Mouse (Mus musculus) cerebellum, postnatal 10 days (tissue): Measurements from ENCODE around the gene Mamstr.
A peak's percentile ranks its signal among the peaks of the same experiment; 100 is the strongest.
"Not testable (repeated sequence)": the region's sequence is repeated elsewhere in the genome, so short reads cannot be mapped to it uniquely, and the experiment has no call there.

Source experiments
- DNase-seq, 2 experiments: peaks; one replicate each; pipeline ENCODE4 v3.0.0; 2021; ENCODE audit warnings: mixed read lengths in 2 of 2

Mamstr gene

DNA sequence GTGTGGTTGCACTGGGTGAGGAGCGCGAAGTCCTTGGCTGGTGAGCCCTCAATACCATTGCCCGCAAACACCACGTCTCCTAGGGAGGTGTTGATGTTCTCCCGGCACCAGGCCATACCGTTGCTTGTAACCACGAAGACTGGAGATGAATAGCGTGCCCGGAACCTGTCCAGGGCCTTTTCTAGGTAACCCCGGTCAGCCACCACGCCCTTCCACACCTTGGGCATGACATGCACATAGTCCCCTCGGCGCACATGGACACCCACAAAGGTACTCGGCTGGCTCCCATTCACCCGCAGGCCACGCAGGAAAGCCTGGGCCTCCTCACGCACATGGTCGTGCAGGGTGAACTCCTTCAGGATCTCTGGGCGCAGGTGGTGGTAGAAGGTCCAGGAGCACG lies 10.7 kb downstream of the Mamstr start:
- not testable (repeated sequence) for DNase-seq

DNA sequence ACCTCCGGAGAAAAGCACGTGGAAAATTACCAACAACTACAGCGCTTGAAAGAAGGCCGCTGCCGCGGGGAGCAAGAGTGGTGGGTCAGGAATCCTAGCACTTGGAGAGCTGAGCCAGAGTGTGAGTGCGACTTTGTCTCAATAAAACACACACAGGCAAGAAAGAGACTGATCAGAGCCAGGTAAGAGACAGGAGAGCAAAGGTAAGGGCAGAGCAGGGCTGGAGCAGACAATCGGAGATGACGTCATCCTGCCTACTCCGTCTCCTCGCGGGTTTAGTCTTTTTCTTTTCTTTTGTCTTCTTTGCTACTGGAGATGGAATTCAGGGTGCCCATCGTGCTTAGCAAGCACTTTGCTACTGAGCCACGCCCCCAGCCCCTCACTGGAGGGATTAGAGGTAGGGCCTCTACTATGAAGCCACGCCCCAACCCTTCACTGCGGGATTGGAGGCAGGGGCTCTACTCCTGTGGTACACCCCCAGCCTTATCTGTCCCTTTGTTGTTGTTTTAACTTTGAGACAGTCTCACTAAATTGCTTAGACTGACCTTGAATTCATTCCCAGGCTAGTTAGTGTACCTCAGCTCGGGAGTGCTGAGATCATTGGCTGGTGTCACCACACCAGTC lies 14.8 kb downstream of the Mamstr start:
- DNase-seq, result no peak

DNA sequence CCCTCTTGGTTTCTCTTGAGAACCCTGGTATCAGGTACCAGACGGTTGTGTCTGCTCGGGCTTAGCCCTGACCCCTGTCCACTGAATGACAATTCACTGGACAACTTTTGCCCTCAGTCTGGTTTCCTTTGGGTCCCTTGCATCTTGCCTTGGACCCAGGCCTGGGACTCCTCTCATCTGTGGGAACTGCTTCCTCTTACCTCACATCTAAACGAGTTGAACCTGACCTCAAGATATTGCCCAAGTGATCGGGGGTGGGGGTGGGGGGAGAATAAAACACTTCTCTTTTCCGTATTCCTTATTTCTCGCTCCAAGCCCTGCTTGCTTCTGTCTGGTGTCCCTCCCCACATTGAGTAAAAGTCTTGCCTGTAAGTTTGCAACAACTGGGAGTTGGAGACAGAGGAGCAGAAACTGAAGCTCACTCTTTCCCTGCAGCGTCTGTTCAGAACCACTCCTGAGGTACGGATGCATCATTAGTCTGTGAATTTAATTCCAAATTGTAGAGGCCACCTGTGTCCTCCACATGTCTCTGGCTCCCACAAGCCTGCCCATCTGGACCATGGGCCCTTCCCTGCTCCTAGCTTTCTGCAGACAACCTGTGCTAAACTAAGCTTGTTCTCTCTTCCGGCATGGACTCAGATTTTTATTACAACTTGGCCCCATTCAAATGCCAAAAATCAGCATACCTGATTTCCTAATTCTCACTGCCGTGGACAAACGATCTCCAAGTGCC lies 21.1 kb downstream of the Mamstr start:
- DNase-seq, result no peak

DNA sequence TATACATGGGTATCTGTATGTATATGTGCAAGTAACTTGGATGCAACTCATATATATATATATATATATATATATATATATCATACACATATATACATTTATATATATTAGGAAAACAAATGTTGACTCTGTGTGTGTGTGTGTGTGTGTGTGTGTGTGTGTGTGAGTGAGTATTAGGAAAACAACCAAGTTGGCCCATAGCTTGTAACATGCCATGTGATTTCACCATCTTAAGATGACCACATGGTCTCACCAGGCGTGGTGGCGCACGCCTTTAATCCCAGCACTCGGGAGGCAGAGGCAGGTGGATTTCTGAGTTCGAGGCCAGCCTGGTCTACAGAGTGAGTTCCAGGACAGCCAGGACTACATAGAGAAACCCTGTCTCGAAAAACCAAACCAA lies 21.9 kb downstream of the Mamstr start:
- not testable (repeated sequence) for DNase-seq

DNA sequence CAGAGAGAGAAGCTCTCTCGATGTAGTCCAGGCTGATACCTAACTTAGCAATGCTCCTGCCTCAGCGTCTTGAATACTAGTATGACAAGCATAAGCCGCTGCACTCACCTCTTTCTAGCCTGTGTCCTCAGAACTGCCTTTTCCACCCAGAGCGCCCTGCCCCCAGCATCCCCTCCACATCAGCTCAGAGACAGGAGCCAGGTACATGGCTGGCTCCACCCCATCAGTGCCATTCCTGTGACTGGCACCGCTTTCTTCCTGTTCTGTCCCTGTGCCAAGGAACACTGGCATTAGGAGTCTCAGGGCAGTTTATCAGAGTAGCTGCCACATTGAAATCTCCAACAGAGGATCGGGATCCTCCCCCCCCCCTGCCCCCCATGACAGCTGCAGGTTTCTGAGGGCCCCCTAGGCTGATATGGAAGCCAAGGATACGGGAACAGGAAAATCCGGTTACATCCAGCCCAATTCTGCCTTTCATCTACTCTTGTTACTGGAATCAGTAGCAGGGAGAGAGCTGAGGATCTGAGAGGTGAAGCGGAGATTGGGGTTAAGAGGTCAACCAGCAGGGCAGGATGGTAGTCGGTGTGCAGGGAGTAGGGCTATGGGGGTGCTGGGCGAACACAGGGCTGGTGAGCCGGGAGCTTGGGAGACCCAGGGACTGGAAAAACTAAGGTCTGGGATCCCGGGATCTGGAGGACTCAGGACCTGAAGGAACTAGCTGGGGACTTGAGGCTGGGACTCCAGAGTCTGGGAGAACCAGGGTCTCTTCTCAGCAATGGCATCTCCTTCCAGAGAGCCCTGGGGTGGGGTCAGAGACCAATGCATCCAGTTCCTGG lies 25.7 kb downstream of the Mamstr start:
- DNase-seq, result no peak

DNA sequence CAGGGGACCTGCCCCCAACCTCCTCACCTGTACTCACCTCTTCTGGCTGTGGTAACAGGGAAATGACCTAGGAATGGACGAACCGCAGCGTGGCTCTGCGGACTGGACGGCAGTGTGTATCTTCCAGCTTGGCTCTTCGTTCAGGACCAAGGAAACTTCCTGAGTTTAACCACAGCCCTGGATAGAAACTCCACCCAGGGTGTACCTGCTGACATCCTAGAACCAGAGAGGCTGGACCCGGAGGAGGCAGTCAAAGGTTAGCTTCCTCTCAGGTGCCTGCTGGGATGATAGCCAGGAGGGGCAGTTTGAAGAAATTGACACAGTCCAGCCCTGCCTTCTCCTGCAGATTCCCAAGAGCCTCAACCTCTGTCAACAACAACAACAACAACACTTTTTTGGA lies 26.4 kb downstream of the Mamstr start, which contains the start of gene Fut2:
TSS of gene Fut2 (minus strand) at position 234 of the 400 bp plus-strand sequence.
- DNase-seq, result no peak

DNA sequence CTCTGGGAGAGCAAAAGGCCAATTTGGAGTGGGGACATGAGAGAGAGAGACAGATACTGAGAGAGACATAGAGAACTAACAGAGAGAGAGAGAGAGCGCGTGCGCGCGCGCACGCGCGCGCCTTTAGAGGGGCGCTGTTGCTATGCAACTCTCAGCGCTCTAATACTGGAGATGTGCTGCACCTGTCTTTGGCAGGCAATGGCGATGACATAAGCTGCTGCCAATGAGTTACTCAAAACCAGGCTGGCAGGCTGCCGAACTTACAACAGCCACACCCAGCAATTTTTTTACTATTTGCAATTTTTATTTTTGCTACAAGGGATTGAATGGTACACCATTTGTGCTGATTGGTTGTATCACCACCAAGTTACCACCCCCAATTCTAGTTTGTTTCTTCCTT lies 28.0 kb downstream of the Mamstr start:
- DNase-seq, result peak in 1 of 2 experiments; percentile 35

DNA sequence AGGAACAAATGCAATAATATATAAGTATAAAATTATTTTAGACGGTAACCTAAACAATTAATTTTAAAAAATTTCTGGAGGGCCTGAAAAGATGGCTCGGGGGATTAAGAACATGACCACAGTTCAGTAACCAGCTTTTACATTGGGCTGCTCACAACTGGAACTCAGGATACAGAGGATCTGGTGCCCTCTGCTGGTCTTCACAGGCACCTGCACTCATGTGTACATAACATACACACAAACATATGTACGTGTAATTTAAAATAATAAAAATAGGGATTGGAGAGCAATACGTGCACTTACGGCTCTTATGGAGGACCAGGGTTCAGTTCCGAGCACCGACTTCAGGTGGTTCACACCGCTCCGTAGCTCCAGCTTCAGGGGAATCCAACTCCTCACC lies 29.1 kb downstream of the Mamstr start:
- no peak for DNase-seq

DNA sequence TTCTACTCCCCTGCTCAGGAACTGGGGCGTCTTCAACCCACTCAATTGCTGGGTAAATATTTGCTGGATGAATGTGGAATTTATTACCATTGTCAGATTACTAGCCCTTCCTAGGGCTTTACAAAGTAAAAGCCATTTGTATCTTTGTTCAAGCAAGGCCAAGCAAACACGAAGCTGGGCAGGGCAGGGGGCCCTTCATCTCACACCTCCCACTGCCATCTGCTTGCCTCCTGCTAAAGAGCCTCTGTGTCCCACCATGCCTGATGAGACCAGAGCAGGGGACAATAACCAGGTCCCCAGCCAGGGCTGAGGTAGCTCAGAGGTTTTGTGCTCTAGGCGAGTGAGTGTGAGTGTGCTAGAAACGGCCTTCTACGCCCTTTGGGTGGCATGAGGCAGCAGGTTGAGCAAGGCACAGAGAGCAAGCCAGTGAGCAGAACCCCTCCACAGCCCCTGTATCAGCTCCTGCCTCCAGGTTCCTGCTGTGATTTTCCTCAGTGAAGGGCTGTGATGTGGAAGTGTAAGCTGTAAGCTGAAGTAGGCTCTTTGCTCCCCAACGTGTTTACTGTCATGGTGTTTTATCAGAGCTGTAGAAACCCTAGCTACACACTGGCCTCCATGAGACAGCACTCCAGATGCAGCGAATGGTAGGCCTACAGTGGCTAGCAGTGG lies 38.0 kb downstream of the Mamstr start:
- no peak for DNase-seq

DNA sequence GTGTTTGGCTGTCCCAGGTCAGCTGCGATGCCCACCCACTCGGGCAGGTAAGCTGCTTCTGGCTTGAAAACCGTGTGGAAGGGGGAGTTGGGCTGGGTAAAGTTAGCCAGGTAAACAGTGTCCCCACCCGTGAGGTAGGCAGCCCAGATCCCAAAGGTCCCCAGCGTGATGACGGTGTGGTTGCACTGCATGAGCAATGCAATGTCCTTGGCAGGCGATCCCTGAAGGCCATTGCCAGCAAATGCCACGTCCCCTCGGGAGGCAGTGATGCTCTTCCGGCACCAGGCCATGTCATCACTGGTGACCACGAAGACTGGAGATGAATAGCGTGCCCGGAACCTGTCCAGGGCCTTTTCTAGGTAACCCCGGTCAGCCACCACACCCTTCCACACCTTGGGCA lies 38.7 kb downstream of the Mamstr start:
- no peak for DNase-seq

DNA sequence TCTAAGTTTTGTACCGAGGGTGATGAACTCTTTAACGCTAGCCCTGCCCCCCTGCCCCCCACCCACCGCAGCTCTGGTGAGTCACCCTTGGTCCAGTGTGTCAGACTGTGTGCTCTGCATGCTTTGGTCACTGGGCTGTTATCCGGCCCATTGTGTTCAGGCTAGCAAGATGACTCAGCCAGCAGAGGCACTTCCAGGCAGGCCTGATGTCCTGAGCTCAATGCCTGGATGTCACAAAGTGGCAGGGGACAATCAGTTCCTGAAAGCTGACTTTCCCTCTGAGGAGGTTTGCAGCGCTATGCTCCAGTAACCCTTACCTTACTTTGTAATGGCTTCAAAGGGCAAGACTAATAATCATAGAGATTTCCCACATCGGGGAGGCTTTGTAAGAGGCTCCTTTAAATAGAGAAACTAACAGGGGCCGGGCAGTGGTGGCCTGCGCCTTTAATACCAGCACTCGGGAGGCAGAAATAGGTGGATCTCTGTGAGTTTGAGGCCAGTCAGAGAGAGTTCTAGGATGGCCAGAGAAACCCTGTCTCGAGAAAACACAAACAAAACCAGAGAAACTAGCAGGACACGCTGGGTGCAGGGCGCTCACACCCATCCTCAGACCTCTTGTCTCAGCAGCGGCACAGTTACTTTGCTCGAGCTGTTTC lies 40.3 kb downstream of the Mamstr start:
- no peak for DNase-seq

DNA sequence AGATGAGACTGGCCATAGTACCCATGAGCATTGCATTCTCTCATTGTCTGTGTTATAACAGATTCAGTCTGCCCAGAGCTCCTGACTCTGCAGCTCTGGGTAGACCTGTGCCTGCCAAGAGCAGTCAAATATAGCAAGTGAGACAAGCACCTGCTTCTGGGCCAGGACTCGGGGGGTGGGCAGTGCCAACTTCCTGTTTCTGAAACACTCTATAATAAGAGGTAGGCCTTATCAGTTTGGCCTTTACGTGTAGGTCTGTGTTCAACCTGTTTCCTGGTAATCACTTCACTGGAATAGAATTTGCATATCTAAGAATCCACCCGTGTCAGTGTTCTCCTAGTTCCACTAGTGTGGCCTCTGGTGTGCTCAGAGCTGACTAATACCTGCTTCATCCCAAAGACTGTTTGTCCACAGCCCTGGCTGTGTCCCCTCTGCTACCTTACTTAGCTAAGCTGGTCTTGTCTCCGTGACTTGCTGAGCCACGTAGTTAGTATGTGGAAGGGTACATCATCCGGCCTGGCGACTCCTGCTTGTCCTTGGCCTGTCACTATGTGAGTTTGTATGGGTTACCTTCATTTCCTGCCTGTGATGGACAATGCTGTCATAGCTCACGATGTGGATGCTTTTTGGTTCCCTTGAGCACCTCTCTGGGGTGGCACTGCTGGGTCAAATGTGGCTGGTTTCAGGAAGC lies 41.4 kb downstream of the Mamstr start:
- DNase-seq, result peak; percentile 41 to 45

DNA sequence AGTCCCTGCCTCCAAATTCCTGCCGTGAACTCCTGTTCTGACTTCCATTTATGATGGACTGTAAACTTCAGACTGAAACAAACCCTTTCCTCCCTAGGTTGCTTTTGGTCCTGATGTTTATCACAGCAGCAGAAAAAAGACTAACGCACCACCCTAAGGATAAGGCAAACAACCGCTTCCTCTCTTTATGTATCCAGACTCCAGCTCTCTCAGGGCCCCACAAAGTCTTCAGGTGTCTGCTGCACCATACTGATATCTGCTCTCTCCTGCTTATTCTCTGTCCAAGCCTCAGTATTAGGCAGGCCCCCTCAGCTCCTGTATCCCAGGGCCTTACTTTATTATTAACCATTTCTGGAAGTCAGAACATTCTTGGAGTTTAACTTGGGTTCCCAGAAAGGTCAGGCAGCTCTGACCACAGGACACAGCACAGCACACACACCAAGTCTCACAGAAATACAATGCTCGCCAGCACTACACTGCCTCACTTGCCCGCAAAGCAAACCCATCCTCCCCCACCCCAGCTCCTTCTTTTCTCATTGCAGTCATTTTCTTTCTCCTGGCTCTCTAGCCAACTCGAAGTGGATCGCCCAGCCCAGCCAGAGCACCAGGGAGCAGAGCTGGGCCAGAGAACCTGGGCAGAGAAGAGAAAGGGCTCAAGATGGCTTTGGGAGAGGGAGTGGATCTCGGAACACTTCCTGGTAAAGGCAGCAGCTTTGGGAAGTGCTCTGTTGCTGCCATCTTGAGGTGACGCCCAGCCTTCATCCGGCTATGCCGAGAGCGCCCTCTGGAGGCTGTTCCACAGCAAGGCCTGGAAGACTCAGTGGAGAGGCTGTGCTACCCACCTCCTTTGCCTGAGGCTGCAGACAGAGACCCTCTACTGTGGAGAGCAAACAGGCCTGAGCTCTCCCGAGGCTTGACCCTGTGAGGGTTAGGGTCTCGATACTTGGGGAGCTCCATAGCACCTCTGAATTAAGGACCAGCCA lies 42.7 kb downstream of the Mamstr start:
- peak; percentile 96 to 98 for DNase-seq

DNA sequence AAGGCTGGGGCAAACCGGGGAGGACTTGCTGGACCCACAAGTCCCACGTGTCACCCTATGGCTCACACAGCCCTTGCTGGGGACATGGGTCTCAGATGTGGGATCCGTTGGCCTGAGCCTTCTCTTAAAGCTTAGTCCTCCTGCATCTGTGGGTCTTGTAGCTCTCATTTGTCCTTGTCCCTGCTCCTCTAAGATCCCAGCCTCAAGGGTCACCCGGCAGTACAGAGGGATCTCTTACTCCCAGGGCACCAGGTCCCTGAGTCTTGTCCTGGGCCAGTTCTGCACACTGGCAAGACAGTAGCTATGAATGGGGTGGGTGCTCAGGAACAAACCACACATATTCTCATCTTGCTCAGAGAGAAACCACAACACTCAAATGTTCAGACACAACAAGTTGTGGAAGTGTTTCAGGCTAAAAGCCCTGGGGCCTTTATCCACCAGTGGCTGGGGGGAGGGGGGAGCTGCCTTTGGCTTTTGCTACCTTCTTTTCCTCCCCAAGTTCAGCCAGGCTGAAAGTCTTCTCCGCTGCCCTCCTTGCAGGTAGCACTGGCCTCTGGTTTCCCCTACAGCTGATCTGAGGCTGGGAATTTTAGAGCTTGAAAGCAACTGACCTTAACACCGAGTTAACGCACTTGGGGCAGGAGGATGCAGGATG lies 43.7 kb downstream of the Mamstr start, which contains the start of gene Ntn5:
TSS of gene Ntn5 (plus strand) at position 627 of the 655 bp plus-strand sequence.
- DNase-seq, result no peak

DNA sequence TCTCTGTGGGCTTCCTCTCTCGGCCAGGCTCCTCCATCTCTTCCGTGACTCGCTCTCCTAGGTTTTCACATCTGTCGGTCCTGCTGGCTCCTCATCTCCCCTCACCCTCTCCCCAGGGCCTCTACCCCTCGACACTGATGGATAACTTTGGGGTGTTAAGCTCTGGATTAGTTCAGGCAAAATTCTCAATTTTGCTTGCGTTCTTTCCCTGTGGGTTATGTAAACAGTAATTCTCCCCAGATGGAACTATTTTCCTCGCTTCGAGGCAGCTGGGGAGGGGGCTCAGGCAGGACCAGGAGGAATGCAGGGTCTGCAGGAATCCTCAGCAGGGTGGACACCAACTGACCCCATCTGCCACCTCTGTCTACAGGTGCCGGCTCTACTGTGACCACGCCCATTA lies 46.0 kb downstream of the Mamstr start:
- no peak for DNase-seq

DNA sequence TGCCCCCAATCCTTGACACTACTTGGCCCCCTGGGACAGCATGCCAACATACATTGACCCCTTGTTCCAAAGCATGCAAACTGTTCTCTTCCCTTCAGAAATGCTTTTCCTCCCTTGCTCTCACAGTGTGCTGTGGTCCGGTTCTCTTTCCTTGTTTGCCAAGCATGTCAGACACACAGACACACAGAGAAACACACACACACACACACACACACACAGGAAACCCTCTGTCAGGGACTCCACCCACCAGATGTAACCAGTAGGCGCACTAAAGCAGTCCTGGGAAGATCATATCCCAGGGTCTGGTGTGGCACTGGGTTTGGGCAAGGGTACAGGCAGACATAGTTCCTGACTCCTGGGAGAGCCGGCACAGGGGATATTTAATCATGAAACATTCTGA lies 47.1 kb downstream of the Mamstr start:
- peak in 1 of 2 experiments; percentile 12 for DNase-seq

DNA sequence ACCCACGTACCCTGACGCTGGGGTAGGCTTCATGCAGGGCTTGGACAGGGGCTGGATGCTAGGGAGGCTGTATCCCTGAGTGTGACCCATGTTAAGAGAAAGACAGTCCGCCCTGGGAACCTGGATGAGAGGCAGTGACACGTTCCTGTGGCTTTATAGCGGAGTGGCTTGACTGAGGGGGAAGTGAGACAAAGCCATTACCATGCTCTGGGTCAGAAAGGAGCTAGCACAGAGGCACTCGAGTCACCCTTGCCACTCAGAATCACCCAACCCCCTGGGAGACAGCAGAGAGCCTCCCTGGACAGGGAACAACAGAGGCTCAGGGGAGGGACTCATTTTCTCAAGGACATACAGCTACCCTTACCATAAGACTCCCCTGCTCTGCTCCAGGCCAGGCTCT lies 49.3 kb downstream of the Mamstr start:
- no peak for DNase-seq

DNA sequence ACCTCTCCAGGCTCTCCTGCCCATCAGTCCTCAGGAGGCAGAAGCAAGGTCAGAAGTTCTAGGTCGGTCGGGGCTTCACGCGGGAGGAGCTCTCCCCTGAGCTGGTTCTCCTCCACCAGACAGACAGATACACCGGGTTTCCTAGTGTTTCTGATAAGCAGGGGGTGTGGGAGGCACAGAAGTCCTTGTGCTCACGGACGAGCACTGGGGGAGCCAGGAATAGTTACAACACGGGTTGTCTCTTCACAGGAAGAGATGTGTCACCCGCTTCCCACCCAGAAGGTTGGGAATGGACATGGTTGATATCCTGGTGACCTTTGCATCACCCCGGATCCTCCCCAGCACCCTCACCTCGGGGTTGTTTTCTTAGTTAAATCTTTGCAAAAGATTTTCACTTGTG lies 50.0 kb downstream of the Mamstr start:
- DNase-seq, result no peak

DNA sequence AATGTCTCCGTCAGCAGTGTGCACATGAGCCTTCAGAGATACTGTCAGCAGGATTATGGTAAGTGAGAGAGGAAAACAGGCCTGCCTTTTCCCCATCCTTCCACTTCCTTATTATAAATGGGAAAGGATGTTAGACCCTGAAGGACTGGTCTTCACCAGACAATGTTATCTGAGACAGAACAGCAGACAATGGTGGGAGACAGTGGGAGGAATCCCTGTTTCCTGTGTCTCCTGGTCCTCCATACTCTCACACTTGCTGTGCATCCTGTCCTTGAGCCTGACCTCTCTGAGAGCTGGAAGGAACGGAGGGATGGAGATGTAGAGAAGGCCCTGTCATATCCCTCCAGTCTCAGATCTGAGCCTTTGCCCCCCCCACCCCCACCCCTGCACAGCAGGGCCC lies 52.6 kb downstream of the Mamstr start:
- DNase-seq, result no peak
